Mouse (Mus musculus) heart, embryonic 14.5 days (tissue): ENCODE measurements around the gene Hoxa2. TPM values are rescaled to one million over a fixed set of nuclear protein-coding genes. Genes with fewer than 3 reads are reported as not detected.

Source experiments
- ATAC-seq: fragments of 200-750 bp; cut with Nextera tagmentation; 2 replicates; pipeline ENCODE4 v1.8.0; 2017; ENCODE audit warnings: low read depth, moderate TSS enrichment; ENCODE audit not compliant: insufficient number of reproducible peaks, insufficient read depth, low FRiP score
- H3K27ac ChIP-seq, 2 experiments: fragments of 200-500 bp in 1 of 2; fragments of 300-500 bp in 1 of 2; sonication (generic) in 1 of 2; replicated peaks in 1 of 2; 2 replicates each; pipeline ENCODE4 v1.5.1; 2012 to 2014; ENCODE audit warnings: low read depth in 2 of 2, low read length in 2 of 2, control low read depth in 1 of 2, mild to moderate bottlenecking in 1 of 2, mixed read lengths in 1 of 2; ENCODE audit not compliant: control insufficient read depth in 1 of 2, insufficient read depth in 1 of 2
- H3K27me3 ChIP-seq: fragments of 300-500 bp; sonication (generic); 2 replicates; pipeline ENCODE4 v1.6.1; 2014; ENCODE audit warnings: mild to moderate bottlenecking, low read length, control low read depth; ENCODE audit not compliant: control insufficient read depth, insufficient read depth
- H3K36me3 ChIP-seq: fragments of 300-500 bp; sonication (generic); 2 replicates; pipeline ENCODE4 v1.6.1; 2014; ENCODE audit warnings: mild to moderate bottlenecking, control low read depth, low read length, mixed read lengths; ENCODE audit not compliant: control insufficient read depth, insufficient read depth
- H3K4me1 ChIP-seq, 2 experiments: fragments of 200-500 bp in 1 of 2; fragments of 300-500 bp in 1 of 2; sonication (generic) in 1 of 2; 2 replicates each; pipeline ENCODE4 v1.6.1; 2012 to 2014; ENCODE audit warnings: low read length in 2 of 2, control low read depth in 1 of 2, mixed read lengths in 1 of 2; ENCODE audit not compliant: control insufficient read depth in 2 of 2, insufficient read depth in 2 of 2
- H3K4me2 ChIP-seq: fragments of 300-500 bp; sonication (generic); 2 replicates; pipeline ENCODE4 v1.6.1; 2014; ENCODE audit warnings: mild to moderate bottlenecking, low read length
- H3K4me3 ChIP-seq, 2 experiments: fragments of 200-500 bp in 1 of 2; fragments of 300-500 bp in 1 of 2; sonication (generic) in 1 of 2; 2 replicates each; pipeline ENCODE4 v1.5.1; 2012 to 2014; ENCODE audit warnings: low read length in 2 of 2, mild to moderate bottlenecking in 2 of 2, control low read depth in 1 of 2, low read depth in 1 of 2, moderate library complexity in 1 of 2; ENCODE audit not compliant: control insufficient read depth in 1 of 2, insufficient read depth in 1 of 2
- H3K9ac ChIP-seq: fragments of 300-500 bp; sonication (generic); 2 replicates; pipeline ENCODE4 v1.6.1; 2014; ENCODE audit warnings: mild to moderate bottlenecking, low read length
- H3K9me3 ChIP-seq: fragments of 300-500 bp; sonication (generic); 2 replicates; pipeline ENCODE4 v1.6.1; 2016; ENCODE audit warnings: low read length, control low read depth; ENCODE audit not compliant: control insufficient read depth
- WGBS: fragments of 180-500 bp; shearing (Covaris S2); extraction: QIAGEN DNeasy Blood & Tissue Kit; methylation state at CpG from one replicate; pipeline ENCODE4 v1.1.7; 2014; 5-methylcytosine and 5-hydroxymethylcytosine counted together
- polyA plus RNA-seq: library from polyadenylated mRNA; unstranded; fragments of >200 nt; fragmentation: Nextera tagmentation; extraction: Ambion mirVana; gene quantifications from 2 replicates; pipeline ENCODE4 v1.2.1, GENCODE M21; 2014

Gene Hoxa2
- polyA plus RNA-seq, 1 experiment from 2014 or later: 0.66 TPM

- Histone ChIP-seq H3K4me1 (peaks cover 0 to 3% of the 10 kb centered on the region in 2 experiments; a peak in 2 of 4 replicates), H3K9ac (no peak overlapping the region), H3K9me3 (no peaks in the 10 kb centered on the region), H3K27me3 (peaks cover 97% of the 10 kb centered on the region), H3K27ac (peak overlapping the region; percentile 19 to 41; a peak in 2 of 4 replicates), H3K4me2 (0 out of 2 replicates have a peak overlapping the region, but pooled peaks have one; percentile 7), H3K4me3 (no peak overlapping the region), H3K36me3 (no peaks in the 10 kb centered on the region)
- WGBS: 8% methylated on average over 5 of the region's 5 CpGs
- no peak for ATAC-seq
Observed at GRCm38 (mm10) chr6:52170898-52171223, 6.2 kb upstream of the Hoxa2 start.

GRCm38 (mm10) chr6:52170166-52170897 lies 5.7 kb upstream of the Hoxa2 start:
- ATAC-seq: no peak
- Histone ChIP-seq H3K27ac (peak overlapping the region; percentile 19 to 41; a peak in 2 of 4 replicates), H3K27me3 (peaks cover 97% of the 10 kb centered on the region), H3K9me3 (no peaks in the 10 kb centered on the region), H3K9ac (peak overlapping the region; percentile 12; the same call in 1 of the 2 replicates), H3K36me3 (no peaks in the 10 kb centered on the region), H3K4me2 (peak overlapping the region; percentile 7; the same call in 1 of the 2 replicates), H3K4me1 (peaks cover 0 to 3% of the 10 kb centered on the region in 2 experiments; a peak in 2 of 4 replicates), H3K4me3 (no peak overlapping the region)
- WGBS: 4% methylated on average over 39 of the region's 40 CpGs

GRCm38 (mm10) chr6:52169499-52170165 lies 5.0 kb upstream of the Hoxa2 start:
- H3K4me1 ChIP-seq: peaks cover 0 to 3% of the 10 kb centered on the region in 2 experiments; a peak in 2 of 4 replicates
- no peaks in the 10 kb centered on the region for H3K9me3 ChIP-seq
- peak overlapping the region; percentile 7; the same call in 1 of the 2 replicates for H3K4me2 ChIP-seq
- 8% methylated on average over 16 of the region's 16 CpGs for WGBS
- 0 out of 4 replicates have a peak overlapping the region, but pooled peaks of 1 of the 2 experiments have one; percentile 41 for H3K27ac ChIP-seq
- H3K4me3 ChIP-seq: no peak overlapping the region
- peak overlapping the region; percentile 12; the same call in 1 of the 2 replicates for H3K9ac ChIP-seq
- peaks cover 97% of the 10 kb centered on the region for H3K27me3 ChIP-seq
- ATAC-seq: no peak
- no peaks in the 10 kb centered on the region for H3K36me3 ChIP-seq

GRCm38 (mm10) chr6:52168191-52169055 lies 3.8 kb upstream of the Hoxa2 start:
- Histone ChIP-seq H3K9ac (peak overlapping the region; percentile 54; the same call in 1 of the 2 replicates), H3K9me3 (no peaks in the 10 kb centered on the region), H3K36me3 (no peaks in the 10 kb centered on the region), H3K4me2 (peak overlapping the region; percentile 29; the same call in 1 of the 2 replicates), H3K4me3 (no peak overlapping the region), H3K4me1 (peaks cover 2 to 3% of the 10 kb centered on the region in 2 experiments; a peak in 2 of 4 replicates), H3K27me3 (peaks cover 98% of the 10 kb centered on the region), H3K27ac (no peak overlapping the region)
- 5% methylated on average over 42 of the region's 42 CpGs for WGBS
- ATAC-seq: no peak

GRCm38 (mm10) chr6:52167736-52168161 lies 3.1 kb upstream of the Hoxa2 start:
- H3K9ac ChIP-seq: no peak overlapping the region
- H3K4me1 ChIP-seq: peaks cover 3 to 4% of the 10 kb centered on the region in 2 experiments; a peak in 2 of 4 replicates
- no peaks in the 10 kb centered on the region for H3K9me3 ChIP-seq
- H3K4me3 ChIP-seq: no peak overlapping the region
- ATAC-seq: no peak
- no peaks in the 10 kb centered on the region for H3K36me3 ChIP-seq
- H3K27ac ChIP-seq: no peak overlapping the region; a peak in 1 of 4 replicates
- H3K27me3 ChIP-seq: peaks cover 98% of the 10 kb centered on the region
- WGBS: 9% methylated on average over 14 of the region's 14 CpGs
- peak overlapping the region; percentile 4; the same call in 1 of the 2 replicates for H3K4me2 ChIP-seq

- Histone ChIP-seq H3K27ac (no peak overlapping the region; a peak in 1 of 4 replicates), H3K9ac (no peak overlapping the region), H3K4me3 (no peak overlapping the region), H3K36me3 (no peaks in the 10 kb centered on the region), H3K27me3 (peaks cover 98% of the 10 kb centered on the region), H3K9me3 (no peaks in the 10 kb centered on the region), H3K4me1 (peaks cover 0 to 4% of the 10 kb centered on the region in 2 experiments; a peak in 2 of 4 replicates), H3K4me2 (peak overlapping the region; percentile 4; the same call in 1 of the 2 replicates)
- 16% methylated on average over 1 of the region's 1 CpGs for WGBS
- no peak for ATAC-seq
Observed at GRCm38 (mm10) chr6:52167176-52167575, 2.5 kb upstream of the Hoxa2 start.
